Mouse (Mus musculus) embryo, embryonic 10.5 days (tissue): ENCODE measurements around the gene Prom1.

ENCODE experiments used
- DNase-seq: peaks from one replicate; pipeline ENCODE4 v3.0.0-alpha.2; 2015; ENCODE audit warnings: low spot score

Gene Prom1

GRCm38 (mm10) chr5:44080276-44081054 lies 21.4 kb downstream of the Prom1 start:
- DNase-seq, result no peak

DNA sequence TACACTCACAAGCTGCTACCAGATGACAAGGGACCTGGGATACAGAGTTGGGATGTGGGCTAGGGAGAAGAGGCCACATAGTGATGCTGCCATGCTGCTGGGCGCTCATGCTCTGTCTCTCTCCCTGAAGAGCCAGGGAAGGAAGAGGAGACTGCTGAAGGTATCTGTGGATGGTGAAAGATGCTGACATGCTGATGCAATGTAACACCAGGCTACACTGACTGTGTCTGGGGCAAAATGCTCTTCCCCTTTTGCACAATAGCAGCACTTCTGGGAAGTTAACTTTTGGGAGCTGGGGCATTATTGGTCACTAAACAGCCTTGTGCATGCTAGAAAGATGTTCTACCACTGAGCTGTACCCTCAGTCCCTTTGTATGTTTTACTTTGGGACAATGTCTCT lies 26.4 kb downstream of the Prom1 start:
- DNase-seq, result no peak

GRCm38 (mm10) chr5:44073634-44074033 lies 28.2 kb downstream of the Prom1 start:
- DNase-seq, result no peak

DNA sequence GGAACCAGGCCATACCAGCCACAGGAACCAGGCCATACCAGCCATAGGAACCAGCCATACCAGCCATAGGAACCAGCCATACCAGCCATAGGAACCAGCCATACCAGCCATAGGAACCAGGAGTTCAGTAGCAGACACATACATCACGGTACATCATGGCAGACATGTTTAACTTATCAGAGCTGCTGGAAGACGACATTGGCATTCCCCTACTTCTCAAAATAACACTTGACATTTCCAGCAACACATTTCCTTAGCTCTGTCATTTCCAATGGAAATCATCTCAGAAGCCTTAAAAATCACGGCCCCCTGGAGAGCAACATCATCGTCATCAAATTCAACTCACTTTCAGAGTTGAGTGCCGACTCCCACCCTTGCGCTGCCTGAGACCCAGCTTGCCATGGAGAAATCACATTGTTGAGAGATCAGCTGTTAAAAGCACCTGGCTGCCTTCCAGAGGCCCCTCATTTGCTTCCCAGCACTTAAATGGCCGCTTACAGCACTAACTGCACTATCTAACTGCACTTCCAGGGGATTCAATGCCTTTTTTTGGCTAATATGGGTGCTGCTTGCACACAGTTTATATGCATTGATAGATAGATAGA lies 31.2 kb downstream of the Prom1 start:
- no peak for DNase-seq

DNA sequence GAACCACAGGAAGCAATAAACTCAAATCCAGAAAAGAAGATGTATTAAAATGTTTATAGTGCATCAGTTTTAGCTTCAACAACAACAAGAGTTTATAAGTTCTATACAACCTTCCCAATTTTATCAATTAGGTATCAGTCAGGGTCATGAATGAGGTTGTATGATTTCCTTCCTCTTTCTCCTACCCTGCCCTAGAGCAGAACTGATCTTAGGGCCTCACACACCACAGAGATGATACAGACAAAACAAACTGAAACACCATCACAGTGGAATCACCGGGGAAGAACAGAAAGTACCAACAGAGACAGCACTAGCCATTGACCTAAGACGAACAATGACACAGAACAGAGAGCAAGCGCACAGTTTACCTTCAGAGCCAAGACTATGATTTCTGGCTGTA lies 43.6 kb downstream of the Prom1 start:
- DNase-seq, result no peak

DNA sequence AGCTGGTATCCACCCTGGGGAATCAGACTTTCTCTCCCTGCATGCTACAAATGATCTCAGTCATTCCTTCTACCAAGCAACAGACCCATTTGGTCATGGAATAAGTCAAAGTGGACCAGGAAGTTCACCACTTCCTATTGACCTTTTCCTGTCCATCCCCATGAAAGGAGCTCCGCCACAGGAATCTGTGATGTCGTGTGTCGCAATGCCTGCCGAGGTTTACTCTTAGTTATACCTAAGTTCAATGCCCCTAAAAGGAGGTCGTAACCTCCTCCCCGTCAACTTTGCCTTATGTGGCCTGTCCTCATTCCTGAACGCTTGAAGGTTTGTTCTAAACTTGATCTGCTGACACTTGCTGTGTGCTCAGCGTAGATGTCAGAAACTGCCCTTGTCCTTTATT lies 51.6 kb downstream of the Prom1 start:
- no peak for DNase-seq

GRCm38 (mm10) chr5:44049395-44049976 lies 52.3 kb downstream of the Prom1 start:
- no peak for DNase-seq

DNA sequence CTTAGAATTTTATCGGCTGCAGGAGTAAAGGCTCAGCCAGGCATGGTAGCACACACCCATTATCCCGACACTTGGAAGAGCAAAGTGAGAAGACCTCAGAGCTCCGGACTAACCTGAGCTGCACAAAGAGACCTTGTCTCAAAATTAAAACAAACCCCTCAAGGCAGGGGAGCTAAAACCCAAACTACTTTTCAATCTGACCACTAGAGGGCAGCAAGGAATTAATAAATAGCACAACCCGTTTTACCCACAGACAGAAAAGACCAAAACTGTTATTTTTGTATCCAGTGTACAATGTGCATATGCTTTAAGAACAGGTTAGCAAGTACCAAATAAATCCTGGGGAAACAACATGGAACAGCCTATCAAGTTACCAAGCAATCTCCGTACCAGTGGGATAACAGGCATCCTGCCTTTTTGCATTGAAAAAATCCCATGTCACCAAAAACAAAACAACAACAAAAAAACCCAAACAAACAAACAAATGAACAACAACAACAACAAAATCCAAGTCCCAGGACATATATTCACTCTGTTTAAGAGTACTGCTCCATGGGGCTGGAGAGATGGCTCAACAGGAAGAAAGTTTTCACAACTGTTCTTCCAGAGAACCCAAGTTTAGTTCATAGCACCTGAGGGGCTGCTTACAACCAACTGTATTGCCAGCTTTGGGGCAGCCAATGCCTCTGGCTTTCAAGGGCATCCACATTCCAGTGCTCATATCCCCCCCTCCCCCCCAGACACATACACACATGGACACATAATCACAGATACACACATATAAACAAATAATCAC lies 53.1 kb downstream of the Prom1 start:
- peak; percentile 85 for DNase-seq

GRCm38 (mm10) chr5:44041725-44042124 lies 60.1 kb downstream of the Prom1 start:
- no peak for DNase-seq

DNA sequence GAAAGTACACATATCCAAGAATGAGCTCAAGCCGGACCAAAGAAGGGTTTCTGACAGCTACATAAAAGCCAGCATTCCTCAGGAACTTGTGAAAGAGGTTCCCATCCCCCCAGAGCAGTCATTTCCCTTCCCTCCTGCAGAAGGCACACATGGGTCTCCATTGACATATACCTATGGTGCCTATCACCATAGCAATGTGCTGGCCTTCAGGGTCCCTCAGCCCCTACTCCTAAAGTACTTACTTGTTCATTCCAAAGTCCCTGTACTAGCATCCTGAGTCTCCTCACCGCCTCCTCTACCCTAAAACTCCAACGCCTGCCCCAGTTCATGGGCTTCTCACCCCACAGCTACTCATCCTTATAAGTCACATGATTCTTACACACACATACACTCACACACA lies 60.8 kb downstream of the Prom1 start:
- no peak for DNase-seq

- no peak for DNase-seq
These were observed 103.4 kb downstream of the Prom1 start for GRCm38 (mm10) chr5:43998295-43998989.

DNA sequence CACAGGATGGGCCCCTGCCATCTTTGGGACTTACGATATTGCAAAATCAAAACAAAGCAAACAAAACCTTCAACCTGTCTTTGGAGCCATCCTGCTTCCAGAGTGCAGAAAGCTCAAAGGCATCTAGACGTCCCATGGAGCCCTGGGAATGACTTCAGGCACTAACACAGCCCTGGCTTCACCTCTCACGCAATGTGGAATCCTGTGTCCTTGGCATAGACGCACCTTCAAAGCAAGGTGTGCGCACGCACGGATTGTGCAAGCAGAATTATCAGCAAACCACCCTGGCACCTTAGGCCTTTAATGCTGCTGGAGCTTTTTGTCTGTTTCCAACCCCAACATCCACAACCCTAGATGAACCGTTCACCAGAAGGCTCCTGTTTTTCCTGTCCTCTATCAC lies 104.2 kb downstream of the Prom1 start:
- no peak for DNase-seq

DNA sequence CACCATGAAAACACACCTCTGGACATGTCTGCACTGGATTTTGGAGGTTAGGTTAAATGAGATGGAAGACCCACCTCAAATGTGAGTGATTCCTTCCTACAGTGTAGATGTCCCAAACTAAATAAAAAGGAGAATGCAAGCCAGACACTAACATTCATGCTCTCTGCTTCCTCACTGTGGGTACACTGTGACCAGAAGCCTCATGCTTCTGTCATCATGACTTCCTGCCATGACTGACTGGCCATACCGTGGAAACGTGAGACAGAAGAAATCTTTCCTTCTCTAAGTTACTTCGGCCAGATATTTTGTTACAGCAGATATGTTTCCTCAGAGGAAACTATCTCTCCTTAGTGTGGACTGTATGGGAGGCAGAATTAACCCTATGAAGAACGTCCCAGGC lies 105.7 kb downstream of the Prom1 start:
- no peak for DNase-seq

- no peak for DNase-seq
These were observed 106.9 kb downstream of the Prom1 start for GRCm38 (mm10) chr5:43994981-43995380.

- DNase-seq, result peak; percentile 69
These were observed 111.5 kb downstream of the Prom1 start for GRCm38 (mm10) chr5:43990316-43990715.

- no peak for DNase-seq
These were observed 112.8 kb downstream of the Prom1 start for GRCm38 (mm10) chr5:43989017-43989416.

- no peak for DNase-seq
These were observed 115.6 kb downstream of the Prom1 start for GRCm38 (mm10) chr5:43986212-43986611.

GRCm38 (mm10) chr5:43982896-43983295 lies 118.9 kb downstream of the Prom1 start:
- DNase-seq, result peak; percentile 6

- no peak for DNase-seq
These were observed 120.2 kb downstream of the Prom1 start, which contains the start of gene Fgfbp1 for GRCm38 (mm10) chr5:43981620-43982019. Fgfbp1 (minus strand) TSS chr5:43981779.

DNA sequence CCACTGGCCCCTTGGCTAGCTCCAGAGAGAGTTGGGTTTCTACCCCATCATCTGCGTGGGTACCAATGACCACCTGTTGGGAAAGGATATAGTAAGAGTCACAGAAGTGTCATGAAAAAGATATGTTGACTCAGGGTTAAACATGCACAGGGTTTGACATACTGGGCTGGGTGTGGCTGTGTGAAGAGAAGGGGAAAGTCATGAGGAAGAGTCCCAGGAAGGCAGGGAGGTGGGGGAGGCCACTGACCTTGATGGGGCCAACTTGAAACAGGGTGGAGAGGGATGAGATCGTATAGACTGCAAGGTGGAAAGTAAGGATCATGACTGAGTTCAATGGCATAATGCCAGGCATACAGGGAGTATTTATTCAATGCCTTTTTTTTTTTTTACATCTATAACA lies 121.4 kb downstream of the Prom1 start:
- DNase-seq, result no peak

DNA sequence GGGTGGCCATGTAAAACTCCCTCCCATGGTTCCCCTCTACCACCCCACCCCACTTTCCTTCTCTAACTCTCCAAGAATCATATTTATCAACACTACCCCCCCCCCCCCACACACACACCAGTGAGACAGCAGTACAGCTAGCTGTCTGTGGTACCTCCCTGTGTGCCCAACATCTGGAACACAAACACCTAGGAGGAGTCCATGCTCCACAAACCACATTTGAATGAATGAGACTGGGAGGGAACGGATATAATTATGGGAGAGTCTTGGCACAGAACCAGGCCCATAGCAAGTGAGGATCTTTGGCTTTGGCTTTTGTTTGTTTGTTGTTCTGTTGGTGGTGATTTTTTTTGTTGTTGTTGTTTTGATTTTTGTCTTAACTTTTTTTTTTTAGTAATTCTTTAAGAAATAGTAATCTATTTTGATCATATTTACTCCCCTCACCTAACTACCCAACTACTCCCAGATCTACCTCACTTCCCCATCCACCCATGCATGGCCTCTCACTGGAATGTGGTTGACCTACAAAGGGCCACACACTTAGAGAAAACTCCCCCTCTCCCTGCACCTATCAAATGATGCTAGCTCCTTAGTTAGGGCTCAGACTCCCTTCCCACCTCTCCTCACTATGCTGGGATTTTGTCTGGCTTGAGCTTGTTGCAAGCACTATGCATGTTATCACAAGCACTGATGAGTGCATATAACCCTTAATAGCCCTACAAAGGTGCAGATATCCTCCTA lies 124.8 kb downstream of the Prom1 start:
- no peak for DNase-seq
